Mouse (Mus musculus) right cerebral cortex, adult 18-20 months (tissue): Measurements from ENCODE around the gene Gfpt1.
"Not testable (repeated sequence)": the region's sequence is repeated elsewhere in the genome, so short reads cannot be mapped to it uniquely, and the experiment has no call there.

Source experiments
- DNase-seq: peaks from one replicate; pipeline ENCODE4 v3.0.0; 2022; ENCODE audit warnings: mixed read lengths

Gene Gfpt1

GRCm38 (mm10) chr6:87043131-87043516 lies 478 bp downstream of the Gfpt1 start:
- DNase-seq, result no peak

- no peak for DNase-seq
These were observed 2.2 kb downstream of the Gfpt1 start for GRCm38 (mm10) chr6:87044895-87045294.

DNA sequence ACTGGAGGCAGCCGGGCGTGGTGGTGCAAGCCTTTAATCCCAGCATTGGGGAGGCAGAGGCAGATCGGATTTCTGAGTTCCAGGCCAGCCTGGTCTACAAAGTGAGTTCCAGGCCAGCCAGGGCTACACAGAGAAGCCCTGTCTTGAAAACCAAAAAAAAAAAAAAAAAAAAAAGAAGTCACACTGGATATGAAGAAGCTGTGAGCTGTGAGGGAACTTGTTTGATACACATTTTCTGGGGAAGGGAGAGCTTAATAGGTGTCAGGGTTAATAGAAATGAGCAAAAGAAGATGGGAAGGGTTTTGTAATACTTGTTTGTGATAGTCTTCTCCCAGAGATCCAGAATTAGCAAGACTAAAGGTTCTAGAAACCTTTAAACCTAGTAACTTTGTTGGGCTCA lies 2.9 kb downstream of the Gfpt1 start:
- DNase-seq, result no peak

GRCm38 (mm10) chr6:87048712-87049111 lies 6.1 kb downstream of the Gfpt1 start:
- DNase-seq, result not testable (repeated sequence)

DNA sequence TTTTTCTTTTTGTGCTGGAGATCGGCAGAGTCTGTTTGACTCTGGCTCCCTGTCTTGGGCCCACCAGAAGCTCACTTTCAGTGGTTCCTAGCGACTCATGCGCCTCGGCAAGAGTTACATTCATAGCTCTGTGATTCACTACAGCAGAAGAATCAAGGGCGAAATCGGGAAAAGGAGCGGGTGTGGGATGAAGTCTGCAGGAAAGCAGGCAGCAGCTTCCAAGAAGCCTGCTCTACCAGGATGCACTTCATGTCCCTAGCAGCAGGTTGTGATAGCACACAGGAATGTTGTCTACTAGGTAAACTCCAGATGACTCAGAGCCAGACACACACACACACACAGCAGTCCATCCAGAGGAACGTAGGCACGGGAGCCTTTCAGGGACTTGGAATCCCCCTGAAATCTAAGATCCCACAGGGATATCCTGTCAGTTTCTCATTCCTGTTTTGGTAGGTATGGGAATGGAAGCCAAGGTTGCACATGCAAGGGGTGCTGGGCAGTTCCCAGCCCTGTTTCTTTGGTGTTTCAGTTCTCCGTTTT lies 9.3 kb downstream of the Gfpt1 start:
- DNase-seq, result peak; percentile 45

- no peak for DNase-seq
These were observed 11.5 kb downstream of the Gfpt1 start for GRCm38 (mm10) chr6:87054193-87054592.

DNA sequence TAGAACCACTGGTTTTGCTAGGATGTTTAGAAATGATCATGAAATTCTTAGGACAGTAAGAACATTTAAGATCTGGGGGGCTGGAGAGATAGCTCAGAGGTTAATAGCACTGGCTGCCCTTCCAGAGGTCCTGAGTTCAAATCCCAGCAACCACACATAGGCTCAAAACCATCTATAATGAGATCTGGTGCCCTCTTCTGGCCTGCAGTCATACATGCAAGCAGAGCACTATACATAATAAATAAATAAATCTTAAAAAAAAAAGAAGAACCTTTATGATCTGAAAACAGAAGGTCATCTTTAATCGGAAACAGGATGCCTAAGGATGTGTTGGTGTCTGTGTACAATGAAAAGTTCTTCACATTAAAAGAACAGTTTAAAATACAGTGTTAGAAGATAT lies 17.1 kb downstream of the Gfpt1 start:
- no peak for DNase-seq

DNA sequence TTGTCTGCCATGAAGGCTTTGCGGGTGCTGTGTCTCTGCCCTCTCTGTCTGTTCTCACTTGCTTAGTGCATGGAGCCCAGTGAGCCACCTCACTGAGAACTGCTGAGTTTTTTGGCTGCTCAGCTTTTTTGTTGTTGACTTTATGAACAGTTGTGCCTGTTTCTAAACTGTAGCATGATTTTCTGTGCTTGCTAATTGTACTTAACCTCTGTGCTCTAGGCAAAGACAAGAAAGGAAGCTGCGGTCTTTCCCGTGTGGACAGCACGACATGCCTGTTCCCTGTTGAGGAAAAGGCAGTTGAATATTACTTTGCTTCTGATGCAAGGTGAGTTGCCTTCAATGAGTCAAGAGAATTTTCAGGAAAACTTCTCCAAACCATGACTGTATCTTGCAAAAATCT lies 20.9 kb downstream of the Gfpt1 start:
- no peak for DNase-seq

GRCm38 (mm10) chr6:87068209-87068608 lies 25.6 kb downstream of the Gfpt1 start:
- DNase-seq, result no peak

DNA sequence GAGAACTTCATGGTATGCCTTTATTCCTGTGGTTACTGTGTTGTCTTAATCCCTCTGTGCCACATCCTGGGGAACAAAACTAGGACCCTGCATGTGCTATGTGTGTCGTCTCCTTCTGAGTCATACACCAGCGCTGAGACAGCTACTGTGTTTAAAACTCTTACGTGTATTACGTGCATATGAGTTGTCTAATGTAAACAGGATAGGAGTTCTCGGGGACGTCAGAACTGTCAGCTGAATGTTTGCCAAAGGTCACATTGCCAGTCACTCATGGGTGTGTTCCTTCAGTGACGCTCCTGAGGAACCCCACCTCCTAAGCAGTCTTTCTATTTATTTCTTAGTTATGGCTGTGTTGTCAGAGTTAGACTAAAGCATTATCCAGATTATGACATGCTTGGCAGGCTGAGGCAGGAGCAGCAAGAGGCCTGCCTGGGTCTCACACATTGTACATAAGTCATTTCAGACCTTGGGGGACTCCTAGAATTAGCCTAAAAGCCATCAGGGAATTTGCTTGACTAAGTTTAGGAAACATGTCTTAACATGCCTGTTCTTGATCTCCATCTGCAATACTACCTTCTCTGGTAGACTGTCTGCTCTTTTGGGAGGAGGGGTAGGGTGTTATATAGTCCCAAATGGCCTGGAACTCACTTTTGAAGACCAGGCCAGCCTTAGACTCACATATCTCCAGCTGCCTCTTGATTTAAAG lies 26.7 kb downstream of the Gfpt1 start:
- no peak for DNase-seq

DNA sequence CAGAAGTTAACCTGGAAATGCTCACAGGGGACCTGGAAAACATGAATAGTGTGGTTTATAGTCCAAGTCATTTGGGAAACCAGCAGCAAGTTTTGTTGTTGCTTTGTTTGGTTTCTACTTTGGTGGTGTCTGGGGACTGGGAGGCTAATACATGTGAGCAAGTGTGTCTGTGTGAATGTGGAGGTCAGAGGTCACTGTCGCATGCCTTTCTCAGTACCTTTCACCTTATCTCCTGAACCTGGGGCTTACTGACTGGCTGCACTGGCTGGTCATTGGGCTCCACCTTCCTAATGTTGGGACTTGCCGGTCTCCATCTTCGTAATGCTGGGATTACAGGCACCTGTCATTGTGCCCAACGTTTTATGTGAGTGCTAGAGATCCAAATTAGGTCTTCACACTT lies 28.0 kb downstream of the Gfpt1 start:
- no peak for DNase-seq

GRCm38 (mm10) chr6:87072759-87073158 lies 30.1 kb downstream of the Gfpt1 start:
- no peak for DNase-seq

- no peak for DNase-seq
These were observed 32.5 kb downstream of the Gfpt1 start for GRCm38 (mm10) chr6:87075092-87075685.

GRCm38 (mm10) chr6:87079457-87079856 lies 36.8 kb downstream of the Gfpt1 start:
- no peak for DNase-seq

- DNase-seq, result no peak
These were observed 42.4 kb downstream of the Gfpt1 start for GRCm38 (mm10) chr6:87085026-87085425.

DNA sequence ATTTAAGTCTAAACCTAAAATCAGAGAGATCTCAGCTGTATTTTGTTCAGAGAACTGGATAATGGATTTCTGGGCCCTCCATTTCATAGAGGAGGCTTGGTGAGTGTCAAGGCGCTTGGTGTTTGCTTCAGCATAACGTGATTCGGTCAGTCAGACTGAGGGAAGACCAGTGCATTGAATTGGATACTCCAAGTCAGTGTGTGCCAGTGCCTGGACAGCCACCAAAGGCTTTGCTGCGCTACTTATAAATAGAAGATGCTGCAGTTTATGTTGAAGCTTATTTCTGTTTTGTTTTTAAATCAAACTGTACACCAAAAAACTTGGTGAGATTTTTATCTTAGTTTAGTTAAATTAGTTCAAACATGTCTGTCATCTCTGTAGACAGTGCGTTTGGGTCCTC lies 45.7 kb downstream of the Gfpt1 start:
- DNase-seq, result no peak

GRCm38 (mm10) chr6:87090877-87091276 lies 48.2 kb downstream of the Gfpt1 start:
- no peak for DNase-seq

DNA sequence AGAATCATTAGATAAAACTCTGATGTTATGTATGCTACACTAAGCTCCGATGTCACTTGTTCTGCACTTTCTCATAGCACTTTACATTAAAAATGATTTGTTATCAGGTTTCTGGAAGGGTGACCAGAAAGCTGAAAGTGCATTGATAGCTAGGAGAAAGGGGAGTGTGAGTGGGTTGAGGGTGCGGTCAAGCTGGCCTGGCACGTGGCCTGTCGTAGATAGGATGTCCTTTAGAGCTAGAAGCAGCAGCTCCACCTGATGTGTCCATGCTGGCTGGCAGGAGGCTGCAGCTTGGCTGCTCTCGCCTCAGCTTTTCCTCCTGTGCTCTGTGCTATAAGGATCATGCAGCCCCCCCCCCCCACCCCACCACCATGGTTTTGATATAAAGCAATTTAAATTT lies 49.8 kb downstream of the Gfpt1 start:
- no peak for DNase-seq

DNA sequence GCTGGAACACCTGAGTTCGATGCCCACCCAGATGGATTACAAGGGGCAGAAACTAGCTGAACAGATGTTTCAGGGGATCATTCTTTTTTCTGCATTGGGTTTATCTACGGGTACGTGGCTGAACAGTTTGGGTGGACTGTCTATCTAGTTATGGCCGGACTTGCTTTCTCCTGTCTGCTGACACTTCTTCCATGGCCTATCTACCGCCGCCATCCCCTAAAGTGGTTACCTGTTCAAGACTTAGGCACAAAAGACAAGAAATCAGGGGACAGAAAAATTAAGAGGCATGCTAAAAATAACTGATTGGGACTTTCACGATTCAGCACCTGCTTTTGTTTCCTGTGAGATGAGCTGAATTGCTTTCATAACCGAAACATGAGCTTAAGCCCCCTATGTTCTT lies 51.0 kb downstream of the Gfpt1 start:
- not testable (repeated sequence) for DNase-seq

- DNase-seq, result no peak
These were observed 56.6 kb downstream of the Gfpt1 start for GRCm38 (mm10) chr6:87099261-87099660.

DNA sequence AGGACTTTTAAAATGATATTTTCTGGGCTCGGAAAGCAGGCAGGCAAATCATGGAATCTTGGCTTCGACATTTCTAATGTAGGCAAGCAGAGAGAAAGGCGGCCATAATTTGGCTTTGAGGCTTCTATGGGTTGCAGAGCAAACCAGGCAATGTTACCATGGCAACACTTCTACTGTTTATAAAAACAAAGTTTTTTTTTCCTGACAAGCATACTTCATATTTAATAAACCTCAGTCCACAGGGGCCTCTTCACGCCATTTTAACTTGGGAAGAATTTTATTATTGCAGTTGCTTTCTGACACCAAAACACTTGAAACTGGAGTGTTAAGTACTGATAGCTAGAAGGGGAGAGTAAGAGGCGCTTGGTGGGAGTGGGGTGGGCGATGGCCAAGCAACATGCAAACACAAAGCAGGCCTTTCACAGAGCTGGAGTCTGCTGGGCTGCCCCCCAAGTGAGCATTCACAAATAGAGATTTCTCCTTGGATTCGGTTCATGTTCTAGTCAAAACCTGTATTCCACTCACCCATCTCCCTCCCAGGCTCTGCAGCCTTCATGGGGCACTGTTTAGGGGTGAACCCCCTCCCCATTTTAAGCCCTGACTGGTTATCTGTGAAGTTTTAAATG lies 57.1 kb downstream of the Gfpt1 start:
- DNase-seq, result no peak

GRCm38 (mm10) chr6:87100297-87101020 lies 57.8 kb downstream of the Gfpt1 start:
- no peak for DNase-seq

DNA sequence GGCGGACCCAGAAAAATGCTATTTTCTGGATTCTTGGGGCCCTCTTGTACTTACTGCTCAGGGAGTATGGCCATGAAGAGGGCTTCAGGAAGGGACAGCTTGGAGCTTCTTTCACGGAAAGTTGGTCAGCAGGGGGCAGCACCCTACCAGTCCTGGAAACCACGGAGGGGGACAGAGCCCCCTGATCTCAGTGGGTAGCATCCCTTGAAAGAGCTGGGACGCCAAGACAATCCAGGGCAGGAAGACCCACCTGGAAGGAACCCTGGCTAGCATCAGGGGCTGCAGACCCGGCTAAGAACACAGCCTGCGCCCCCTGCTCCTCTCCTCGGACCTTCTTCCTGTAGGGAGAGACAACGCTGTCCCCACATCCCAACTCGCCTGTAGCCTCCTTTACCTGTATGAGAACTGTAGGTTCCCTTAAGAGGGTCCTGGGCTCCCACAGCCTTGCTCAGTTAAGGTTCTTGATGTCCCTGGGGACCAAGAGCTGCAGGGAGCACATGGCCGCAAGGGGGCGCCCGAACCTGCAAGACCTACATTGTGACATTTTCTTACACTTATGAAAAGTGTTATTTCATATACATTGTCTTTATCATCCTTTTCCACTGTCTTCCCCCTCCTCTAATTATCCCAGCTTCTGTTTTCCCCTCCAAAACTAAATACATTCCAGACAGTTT lies 58.8 kb downstream of the Gfpt1 start:
- peak; percentile 85 for DNase-seq
